Mouse (Mus musculus) megakaryocyte, embryonic 14.5 days (primary cell): ENCODE data around the gene H13. TPM values are rescaled to one million over a fixed set of nuclear protein-coding genes. Genes with fewer than 3 reads are reported as not detected.

ENCODE experiments used
- H3K27me3 ChIP-seq: replicated peaks from 2 replicates; pipeline ENCODE3; 2012; ENCODE audit warnings: inconsistent platforms
- H3K36me3 ChIP-seq: replicated peaks from 2 replicates; pipeline ENCODE3; 2012; ENCODE audit warnings: low read length, inconsistent platforms, mixed read lengths
- H3K4me1 ChIP-seq: 2 replicates; pipeline ENCODE4 v1.6.1; 2012; ENCODE audit warnings: inconsistent platforms
- H3K4me3 ChIP-seq: replicated peaks from 2 replicates; pipeline ENCODE3; 2012; ENCODE audit warnings: moderate library complexity, mild to moderate bottlenecking, inconsistent platforms
- H3K9me3 ChIP-seq: 2 replicates; pipeline ENCODE4 v1.6.1; 2012; ENCODE audit warnings: inconsistent platforms
- FLI1 ChIP-seq: IDR thresholded peaks from 2 replicates; pipeline ENCODE4 v1.6.1; 2012; ENCODE audit warnings: low read length, inconsistent platforms, mixed read lengths
- GATA1 ChIP-seq: IDR thresholded peaks from 3 replicates; pipeline ENCODE4 v1.6.1; 2012; ENCODE audit warnings: mixed read lengths, low read length, inconsistent platforms, borderline replicate concordance
- polyA plus RNA-seq: library from polyadenylated mRNA; stranded (reverse); fragments of >175 nt; gene quantifications from 2 replicates; pipeline ENCODE4 v1.2.3, GENCODE M21; 2012; ENCODE audit warnings: low replicate concordance; ENCODE audit not compliant: insufficient read depth

The H13 gene
- polyA plus RNA-seq, 1 experiment, result 88.7 TPM

DNA sequence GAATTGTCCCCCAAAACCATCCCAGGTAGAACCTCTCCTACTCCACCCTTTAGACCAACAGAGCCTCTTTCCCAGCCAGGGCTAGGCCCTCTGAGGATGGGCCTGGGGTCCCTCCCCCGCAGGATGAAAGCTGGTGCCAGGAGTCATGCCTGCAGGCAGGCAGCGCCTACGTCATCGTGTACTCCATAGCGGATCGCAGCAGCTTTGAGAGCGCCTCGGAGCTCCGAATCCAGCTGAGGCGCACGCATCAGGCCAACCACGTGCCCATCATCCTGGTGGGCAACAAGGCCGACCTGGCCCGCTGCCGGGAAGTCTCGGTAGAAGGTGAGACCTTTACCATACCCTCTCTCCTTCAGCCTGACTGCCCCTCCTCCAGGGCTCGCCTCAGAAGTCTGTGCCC is 35.9 kb upstream of the H13 start:
- Histone ChIP-seq H3K4me3 (no peak overlapping the region), H3K27me3 (peaks cover 88% of the 10 kb centered on the region), H3K36me3 (no peaks in the 10 kb centered on the region), H3K9me3 (no peaks in the 10 kb centered on the region), H3K4me1 (no peaks in the 10 kb centered on the region; the same call in 1 of the 2 replicates)
- TF ChIP-seq FLI1 (no peak), GATA1 (no peak)

DNA sequence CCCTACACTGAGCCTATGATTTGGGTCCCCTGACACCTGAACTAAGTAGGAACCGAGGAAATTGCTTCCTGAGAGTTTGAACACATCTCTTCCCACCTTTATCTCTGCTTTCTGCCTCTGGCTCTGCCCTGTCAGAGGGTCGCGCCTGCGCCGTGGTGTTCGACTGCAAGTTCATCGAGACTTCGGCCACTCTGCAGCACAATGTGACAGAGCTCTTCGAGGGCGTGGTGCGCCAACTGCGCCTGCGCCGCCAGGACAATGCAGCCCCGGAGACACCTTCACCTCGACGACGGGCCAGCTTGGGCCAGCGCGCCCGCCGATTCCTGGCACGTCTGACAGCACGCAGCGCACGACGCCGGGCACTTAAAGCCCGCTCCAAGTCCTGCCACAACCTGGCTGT is 35.0 kb upstream of the H13 start:
- Histone ChIP-seq H3K27me3 (peaks cover 86% of the 10 kb centered on the region), H3K4me3 (no peak overlapping the region), H3K36me3 (no peaks in the 10 kb centered on the region), H3K4me1 (no peaks in the 10 kb centered on the region; the same call in 1 of the 2 replicates), H3K9me3 (no peaks in the 10 kb centered on the region)
- TF ChIP-seq FLI1 (no peak), GATA1 (no peak)

DNA sequence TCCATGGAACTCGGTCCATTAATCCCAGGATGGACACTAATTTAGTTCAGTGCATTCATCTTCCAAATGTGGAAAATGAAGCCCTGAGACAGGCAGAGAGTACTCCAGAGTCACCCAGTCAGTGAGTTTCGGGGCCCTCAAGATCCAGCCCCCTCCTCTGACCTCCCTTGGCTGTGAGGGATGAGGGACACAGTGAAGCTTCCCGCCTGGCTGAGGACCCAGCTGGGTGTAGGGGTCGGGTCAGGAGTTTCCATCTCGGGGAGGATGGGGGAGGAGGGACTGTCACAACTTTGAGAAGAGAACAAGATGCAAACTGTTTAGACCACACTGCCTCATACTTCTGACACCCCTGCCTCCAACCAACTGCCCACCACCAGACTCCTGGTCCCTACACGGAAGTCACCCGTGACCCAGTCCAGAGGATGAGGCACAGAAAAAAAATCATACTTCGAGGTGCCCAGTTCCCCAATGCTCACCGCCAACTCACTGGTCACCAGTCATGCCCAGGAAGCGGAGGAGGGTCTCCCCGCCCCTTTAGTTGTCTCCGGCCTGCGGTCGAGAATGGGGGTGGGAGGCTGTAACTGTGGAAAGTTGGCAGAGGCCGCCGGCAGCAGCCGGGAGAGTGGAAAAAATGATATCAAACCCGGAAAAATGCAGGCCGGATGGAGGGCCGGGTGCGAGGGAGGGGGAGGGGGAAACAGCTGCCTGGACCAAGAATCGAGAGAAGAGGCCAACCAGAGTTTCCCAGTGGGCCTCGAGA is 32.8 kb upstream of the H13 start:
- H3K27me3 ChIP-seq, result peaks cover 72% of the 10 kb centered on the region
- H3K9me3 ChIP-seq, result no peaks in the 10 kb centered on the region
- peak overlapping the region; percentile 4 for H3K4me3 ChIP-seq
- H3K4me1 ChIP-seq, result peaks cover 3% of the 10 kb centered on the region; the same call in 1 of the 2 replicates
- H3K36me3 ChIP-seq, result no peaks in the 10 kb centered on the region
- TF ChIP-seq GATA1 (no peak), FLI1 (no peak)

DNA sequence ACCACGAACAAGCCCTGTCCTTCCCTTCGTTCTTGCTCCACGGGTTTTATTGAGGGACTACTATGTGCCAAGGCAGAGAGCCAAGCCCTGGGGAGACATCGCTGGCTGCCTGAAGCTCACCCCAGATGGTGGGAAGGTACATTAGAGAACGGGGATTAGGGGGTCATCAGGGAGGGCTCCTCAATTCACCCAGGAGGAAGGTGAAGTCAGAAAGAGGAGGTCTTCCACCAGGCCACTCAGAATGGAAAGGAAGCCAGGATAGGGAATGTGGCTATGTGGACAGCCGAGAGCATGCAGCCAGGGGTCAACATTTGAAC is 32.3 kb upstream of the H13 start:
- peak overlapping the region; percentile 4 for H3K4me3 ChIP-seq
- H3K9me3 ChIP-seq, result no peaks in the 10 kb centered on the region
- H3K4me1 ChIP-seq, result peaks cover 3% of the 10 kb centered on the region; the same call in 1 of the 2 replicates
- peaks cover 68% of the 10 kb centered on the region for H3K27me3 ChIP-seq
- H3K36me3 ChIP-seq, result no peaks in the 10 kb centered on the region
- TF ChIP-seq GATA1 (no peak), FLI1 (no peak)

GRCm38 (mm10) chr2:152637381-152637780 is 31.9 kb upstream of the H13 start:
- no peak for TF ChIP-seq GATA1
- no peak for TF ChIP-seq FLI1
- peaks cover 3% of the 10 kb centered on the region; the same call in 1 of the 2 replicates for H3K4me1 ChIP-seq
- no peak overlapping the region for H3K4me3 ChIP-seq
- H3K9me3 ChIP-seq, result peaks cover 2% of the 10 kb centered on the region; the same call in 1 of the 2 replicates
- H3K27me3 ChIP-seq, result peaks cover 64% of the 10 kb centered on the region
- H3K36me3 ChIP-seq, result no peaks in the 10 kb centered on the region

- Histone ChIP-seq H3K27me3 (peaks cover 54% of the 10 kb centered on the region), H3K9me3 (peaks cover 5% of the 10 kb centered on the region; the same call in 1 of the 2 replicates), H3K36me3 (no peaks in the 10 kb centered on the region), H3K4me3 (no peak overlapping the region), H3K4me1 (peaks cover 3% of the 10 kb centered on the region; the same call in 1 of the 2 replicates)
- no peak for TF ChIP-seq FLI1
- TF ChIP-seq GATA1, result no peak
Measured at GRCm38 (mm10) chr2:152638865-152639264, 30.4 kb upstream of the H13 start.

DNA sequence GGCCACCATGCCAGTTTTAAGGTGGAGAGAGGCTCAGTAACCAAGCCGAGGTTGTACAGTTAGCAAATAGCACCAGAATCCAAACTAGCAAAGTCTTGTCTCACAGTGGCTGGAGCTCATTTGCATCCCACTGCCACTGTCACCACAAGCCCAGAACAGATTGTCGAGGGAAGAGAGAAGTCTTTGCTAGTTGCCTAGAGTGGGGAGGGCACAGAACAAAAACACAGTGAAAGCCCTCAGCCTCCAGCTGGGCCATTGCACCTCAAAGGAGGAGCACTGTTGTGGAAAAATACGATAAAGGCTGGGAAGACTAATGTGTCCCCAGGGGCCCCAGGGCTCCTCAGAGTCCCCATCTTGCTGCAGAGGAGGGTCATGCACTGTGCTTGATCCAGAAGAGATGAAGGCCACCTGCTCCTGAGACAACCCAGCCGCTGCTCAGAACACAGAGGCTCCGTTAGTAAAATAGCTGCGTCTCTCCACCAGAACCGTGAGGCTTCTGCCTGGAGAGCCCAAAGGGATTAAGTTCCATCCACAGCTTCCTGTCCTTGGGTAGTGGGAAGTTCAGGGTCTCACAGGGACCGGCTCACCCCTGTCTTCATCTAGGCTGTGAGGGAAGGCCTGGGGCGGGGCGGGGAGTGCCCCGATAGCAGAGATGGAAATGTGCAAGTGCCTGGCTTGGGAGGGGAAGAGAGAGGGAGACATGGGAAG is 29.7 kb upstream of the H13 start:
- H3K9me3 ChIP-seq, result peaks cover 9% of the 10 kb centered on the region
- TF ChIP-seq GATA1, result no peak
- TF ChIP-seq FLI1, result no peak
- H3K27me3 ChIP-seq, result peaks cover 51% of the 10 kb centered on the region
- peaks cover 3% of the 10 kb centered on the region; the same call in 1 of the 2 replicates for H3K4me1 ChIP-seq
- H3K36me3 ChIP-seq, result no peaks in the 10 kb centered on the region
- no peak overlapping the region for H3K4me3 ChIP-seq

GRCm38 (mm10) chr2:152652901-152653620 is 16.2 kb upstream of the H13 start:
- H3K27me3 ChIP-seq, result peaks cover 14% of the 10 kb centered on the region
- no peak overlapping the region for H3K4me3 ChIP-seq
- no peaks in the 10 kb centered on the region for H3K36me3 ChIP-seq
- TF ChIP-seq GATA1, result no peak
- 0 out of 2 replicates have a peak, but pooled peaks cover 6% of the 10 kb centered on the region for H3K9me3 ChIP-seq
- H3K4me1 ChIP-seq, result peaks cover 26% of the 10 kb centered on the region

DNA sequence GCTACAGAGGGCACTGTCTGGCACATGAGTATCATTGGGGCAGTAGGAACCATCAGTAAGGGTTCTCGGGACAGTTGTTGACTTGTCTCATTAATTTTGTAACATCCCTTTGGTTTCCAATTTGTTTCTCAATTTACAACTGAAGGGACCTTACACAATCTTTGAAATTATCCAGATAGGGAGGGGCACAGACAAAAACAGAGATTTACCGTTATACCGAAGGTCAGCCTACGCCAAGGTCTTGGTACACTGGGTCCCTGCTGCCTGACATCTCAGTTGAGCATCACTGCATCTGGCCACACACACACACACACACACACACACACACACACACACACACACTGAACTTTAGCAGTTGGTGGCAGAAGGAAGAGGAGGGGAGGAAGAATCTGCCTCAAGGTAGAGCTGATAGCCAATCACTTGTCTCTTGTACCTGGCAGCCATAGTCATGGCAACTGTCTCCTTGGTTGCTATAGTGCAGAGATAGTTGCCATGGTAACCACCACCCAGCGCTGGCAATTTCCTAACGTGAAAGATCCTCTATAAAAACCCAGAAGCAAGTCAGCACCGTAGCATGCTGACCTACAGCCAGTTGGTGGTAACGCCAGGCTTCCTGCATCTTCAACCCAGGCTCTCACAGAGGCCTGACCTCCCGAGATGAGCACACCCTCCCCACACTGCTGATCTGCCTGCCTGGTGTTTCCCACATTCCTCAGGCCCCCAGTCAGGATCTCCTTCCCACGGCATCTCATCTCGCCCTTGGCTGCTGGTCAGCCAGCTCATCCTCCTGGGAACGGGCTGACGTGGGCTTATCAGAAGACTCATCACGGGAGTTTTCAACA is 15.2 kb upstream of the H13 start:
- peak overlapping the region; percentile 28 for H3K4me3 ChIP-seq
- H3K36me3 ChIP-seq, result no peaks in the 10 kb centered on the region
- 0 out of 2 replicates have a peak, but pooled peaks cover 7% of the 10 kb centered on the region for H3K9me3 ChIP-seq
- H3K4me1 ChIP-seq, result peaks cover 26% of the 10 kb centered on the region
- TF ChIP-seq FLI1 (no peak), GATA1 (no peak)
- H3K27me3 ChIP-seq, result peaks cover 12% of the 10 kb centered on the region

DNA sequence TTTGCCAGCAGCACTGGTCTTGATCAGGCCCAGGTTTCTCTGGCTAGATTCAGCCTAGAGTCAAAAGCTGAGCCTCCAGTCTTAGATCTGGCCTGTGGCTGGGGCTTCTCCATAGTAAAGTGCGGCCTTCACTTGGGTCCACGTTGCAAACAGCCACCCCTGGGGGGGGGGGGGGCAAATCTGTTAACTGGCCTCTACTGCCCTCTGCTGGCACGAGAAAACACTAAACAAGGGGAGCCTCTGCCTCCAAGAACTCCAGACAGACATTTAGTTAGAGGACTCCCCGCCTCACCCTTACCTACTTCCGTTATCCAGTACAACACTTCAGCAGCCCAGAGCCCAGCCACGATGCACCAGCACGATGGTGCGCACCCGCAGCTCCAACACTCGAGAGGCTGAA is 11.9 kb upstream of the H13 start:
- Histone ChIP-seq H3K36me3 (no peaks in the 10 kb centered on the region), H3K27me3 (peaks cover 14% of the 10 kb centered on the region), H3K4me3 (no peak overlapping the region), H3K9me3 (peaks cover 19% of the 10 kb centered on the region; the same call in 1 of the 2 replicates), H3K4me1 (peaks cover 24% of the 10 kb centered on the region)
- TF ChIP-seq GATA1 (no peak), FLI1 (no peak)
